Mouse (Mus musculus) hindbrain, embryonic 12.5 days (tissue): Measurements from ENCODE around the gene Mdc1. TPM values are rescaled to one million over a fixed set of nuclear protein-coding genes. Genes with fewer than 3 reads are reported as not detected.

ENCODE experiments used
- ATAC-seq: fragments of 200-750 bp; cut with Nextera tagmentation; 2 replicates; pipeline ENCODE4 v1.8.0; 2017; ENCODE audit warnings: moderate TSS enrichment; ENCODE audit not compliant: low FRiP score
- H3K27ac ChIP-seq: fragments of 300-500 bp; sonication (generic); 2 replicates; pipeline ENCODE4 v1.5.1; 2016; ENCODE audit warnings: mild to moderate bottlenecking
- H3K27me3 ChIP-seq: fragments of 300-500 bp; sonication (generic); 2 replicates; pipeline ENCODE4 v1.6.1; 2016; ENCODE audit warnings: mild to moderate bottlenecking
- H3K36me3 ChIP-seq: fragments of 300-500 bp; sonication (generic); 2 replicates; pipeline ENCODE4 v1.6.1; 2016; ENCODE audit warnings: mild to moderate bottlenecking
- H3K4me1 ChIP-seq: fragments of 300-500 bp; sonication (generic); 2 replicates; pipeline ENCODE4 v1.6.1; 2016
- H3K4me2 ChIP-seq: fragments of 300-500 bp; sonication (generic); replicated peaks from 2 replicates; pipeline ENCODE4 v1.6.1; 2016; ENCODE audit warnings: mild to moderate bottlenecking
- H3K4me3 ChIP-seq: fragments of 300-500 bp; sonication (generic); 2 replicates; pipeline ENCODE4 v1.5.1; 2016; ENCODE audit warnings: mild to moderate bottlenecking
- H3K9ac ChIP-seq: fragments of 300-500 bp; sonication (generic); 2 replicates; pipeline ENCODE4 v1.6.1; 2016; ENCODE audit warnings: mild to moderate bottlenecking, moderate library complexity
- H3K9me3 ChIP-seq: fragments of 300-500 bp; sonication (generic); replicated peaks from 2 replicates; pipeline ENCODE4 v1.6.1; 2016; ENCODE audit warnings: mild to moderate bottlenecking
- WGBS: fragments of 180-500 bp; shearing (Covaris S2); methylation state at CpG from one replicate; pipeline ENCODE4 v1.1.7; 2016; 5-methylcytosine and 5-hydroxymethylcytosine counted together
- polyA plus RNA-seq: library from polyadenylated mRNA; unstranded; fragments of >200 nt; fragmentation: Nextera tagmentation; extraction: Ambion mirVana; gene quantifications from 2 replicates; pipeline ENCODE4 v1.2.1, GENCODE M21; 2016

The Mdc1 gene
- polyA plus RNA-seq, 1 experiment from 2014 or later: 14.4 TPM

DNA sequence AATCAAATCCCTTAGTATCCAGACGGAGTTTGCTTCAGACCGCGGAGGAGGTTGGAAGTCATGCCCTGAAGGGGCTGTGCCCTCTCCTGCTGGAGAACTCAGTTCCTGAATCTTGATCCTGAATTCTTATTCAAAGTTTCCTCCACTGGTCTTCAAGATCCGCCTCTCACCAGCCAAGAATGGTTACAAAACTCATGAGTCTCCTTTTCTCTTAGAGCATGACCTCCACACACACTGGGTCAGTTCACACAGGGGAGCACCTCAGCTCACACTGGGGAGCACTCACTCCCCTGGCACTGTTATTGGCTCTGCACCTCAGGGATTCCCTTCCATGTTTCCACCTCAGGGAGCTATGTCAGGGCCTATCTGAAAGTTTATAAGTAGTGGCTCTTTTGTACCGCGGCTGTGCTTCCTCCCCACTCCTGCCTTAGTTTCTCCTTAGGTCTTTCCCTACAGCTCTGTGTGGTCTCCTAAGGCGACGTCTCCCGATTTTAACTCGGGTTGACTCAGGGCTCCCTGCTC lies 23.6 kb downstream of the Mdc1 start:
- H3K4me2 ChIP-seq: peak overlapping the region; percentile 99
- H3K4me1 ChIP-seq: peaks cover 44% of the 10 kb centered on the region
- H3K36me3 ChIP-seq: no peaks in the 10 kb centered on the region
- H3K9me3 ChIP-seq: no peaks in the 10 kb centered on the region
- ATAC-seq: no peak
- peak overlapping the region; percentile 75 for H3K4me3 ChIP-seq
- peak overlapping the region; percentile 94 for H3K27ac ChIP-seq
- no peaks in the 10 kb centered on the region for H3K27me3 ChIP-seq
- peak overlapping the region; percentile 85 for H3K9ac ChIP-seq
- WGBS: 17% methylated on average over 10 of the region's 10 CpGs

DNA sequence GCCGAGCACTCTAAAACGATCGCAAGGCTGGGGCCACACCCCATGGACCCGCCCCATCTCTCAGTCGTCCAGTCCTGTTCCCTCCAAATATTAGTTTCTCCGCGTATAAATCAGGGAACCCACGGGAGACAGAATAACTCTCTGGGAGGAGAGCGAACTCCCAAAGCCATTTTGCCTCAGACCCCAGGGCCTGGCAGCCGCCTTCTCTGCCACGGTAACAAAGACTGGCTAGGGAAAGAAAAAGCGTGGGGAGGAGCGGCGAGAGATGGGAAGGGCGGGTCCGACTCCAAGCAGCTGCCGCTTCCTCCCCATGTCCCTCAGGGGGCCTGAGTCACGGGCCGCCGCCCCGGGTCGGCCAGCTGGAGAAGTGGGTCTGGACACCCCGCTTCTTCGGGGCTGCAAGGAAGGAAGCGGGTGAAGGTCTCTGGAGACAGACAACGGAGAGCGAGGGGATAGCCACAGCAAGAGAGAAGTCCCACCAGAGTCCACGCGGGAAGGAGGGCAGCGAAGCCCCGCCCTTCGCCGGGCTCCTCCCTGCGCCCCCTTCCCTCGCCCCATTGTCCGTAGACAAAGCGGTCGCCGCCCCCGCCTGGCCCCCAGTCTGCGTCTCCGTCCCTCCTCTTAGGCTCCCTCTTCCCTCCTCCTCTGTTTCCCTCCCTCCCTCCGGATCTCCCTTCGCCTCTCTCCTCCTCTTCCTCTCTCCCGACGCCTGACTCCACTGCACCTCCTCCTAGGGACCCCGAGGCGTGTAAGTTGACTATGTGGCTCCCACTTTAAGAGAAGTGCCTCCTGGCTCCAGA lies 24.4 kb downstream of the Mdc1 start, which contains the start of gene Ppp1r18:
Gene Ppp1r18 (plus strand): TSS at position 113 of the 800 bp plus-strand sequence.
- Histone ChIP-seq H3K4me3 (peak within 1 kb of the TSS; percentile 75), H3K4me2 (peak within 1 kb of the TSS; percentile 99), H3K36me3 (peaks cover 4% of the 10 kb centered on the region; the same call in 1 of the 2 replicates), H3K4me1 (peaks cover 52% of the 10 kb centered on the region), H3K9ac (peak within 1 kb of the TSS; percentile 85), H3K9me3 (no peaks in the 10 kb centered on the region), H3K27ac (peak within 1 kb of the TSS; percentile 94), H3K27me3 (no peaks in the 10 kb centered on the region)
- peak; percentile 68 for ATAC-seq
- under 1% methylated on average over 37 of the region's 48 CpGs for WGBS

DNA sequence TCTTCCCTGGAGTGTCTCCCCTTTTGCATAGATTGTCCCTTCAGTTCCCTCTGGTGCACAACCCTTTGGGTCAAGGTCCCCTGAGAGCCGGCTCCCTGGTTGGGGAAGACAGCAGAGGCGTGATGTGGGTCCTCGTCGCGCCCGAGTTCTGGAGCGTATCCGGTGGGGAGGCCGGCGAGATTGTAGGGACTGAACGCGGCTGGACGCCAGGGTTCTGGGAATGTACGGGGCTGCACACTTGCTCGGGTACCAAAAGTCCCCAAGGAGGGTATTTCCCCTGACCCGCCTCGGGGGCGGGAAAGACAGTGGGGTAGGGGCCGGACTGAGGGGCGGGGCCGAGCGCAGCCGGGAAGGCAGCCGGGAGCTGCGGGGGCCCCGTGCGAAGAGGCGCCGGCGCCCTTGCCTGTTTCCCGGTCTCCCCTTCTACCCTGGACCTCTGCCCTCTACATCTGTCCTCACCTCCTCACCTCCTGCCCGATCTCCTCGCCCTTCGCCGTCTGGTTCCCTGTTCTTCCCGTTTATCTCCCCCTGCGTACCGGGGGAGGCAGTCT lies 25.0 kb downstream of the Mdc1 start:
- Histone ChIP-seq H3K9ac (peak overlapping the region; percentile 85), H3K27ac (peak overlapping the region; percentile 94), H3K9me3 (peaks cover 5% of the 10 kb centered on the region; the same call in 1 of the 2 replicates), H3K4me3 (peak overlapping the region; percentile 75), H3K36me3 (peaks cover 11% of the 10 kb centered on the region), H3K27me3 (no peaks in the 10 kb centered on the region), H3K4me1 (peaks cover 55% of the 10 kb centered on the region), H3K4me2 (peak overlapping the region; percentile 99)
- peak; percentile 47 for ATAC-seq
- WGBS: under 1% methylated on average over 38 of the region's 38 CpGs

DNA sequence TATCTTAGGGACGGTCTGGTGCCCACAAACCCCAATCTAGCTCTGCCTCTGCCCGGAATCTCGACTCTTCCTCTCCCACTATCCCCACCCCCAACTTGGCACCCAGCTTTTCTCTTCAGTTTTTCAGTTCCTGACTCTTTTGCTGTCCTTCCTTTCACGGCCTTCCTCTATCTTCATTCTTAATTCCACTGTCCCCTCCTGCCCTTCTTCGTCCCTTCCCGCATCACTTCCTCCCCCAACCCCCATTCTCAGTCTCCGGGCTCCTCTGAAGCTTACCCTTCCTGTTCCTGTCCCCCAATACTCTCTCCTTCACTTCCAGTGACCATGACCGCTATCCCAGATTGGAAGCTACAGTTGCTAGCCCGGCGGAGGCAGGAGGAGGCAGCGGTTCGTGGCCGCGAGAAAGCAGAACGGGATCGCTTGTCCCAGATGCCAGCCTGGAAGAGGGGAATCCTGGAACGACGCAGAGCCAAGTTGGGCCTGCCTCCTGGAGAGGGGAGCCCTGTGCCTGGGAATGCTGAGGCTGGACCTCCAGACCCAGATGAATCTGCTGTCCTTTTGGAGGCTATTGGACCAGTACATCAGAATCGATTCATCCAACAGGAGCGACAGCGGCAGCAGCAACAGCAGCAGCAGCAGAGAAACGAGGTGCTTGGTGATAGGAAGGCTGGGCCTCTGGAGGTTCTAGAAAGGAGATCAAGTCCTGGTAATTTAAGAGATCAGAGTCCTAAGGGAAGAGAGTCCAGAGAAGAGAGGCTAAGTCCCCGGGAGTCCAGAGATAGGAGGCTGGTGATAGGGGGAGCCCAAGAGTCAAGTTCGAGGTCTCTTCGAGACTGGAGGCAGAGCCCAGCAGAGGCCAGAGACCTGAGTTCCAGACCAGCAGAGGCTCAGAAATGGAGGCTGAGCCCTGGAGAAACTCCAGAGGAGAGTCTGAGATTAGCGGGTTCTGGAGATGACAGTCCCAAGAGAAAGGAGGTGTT lies 25.9 kb downstream of the Mdc1 start:
- peak overlapping the region; percentile 99 for H3K4me2 ChIP-seq
- peak overlapping the region; percentile 85 for H3K9ac ChIP-seq
- H3K4me3 ChIP-seq: peak overlapping the region; percentile 75
- H3K4me1 ChIP-seq: peaks cover 55% of the 10 kb centered on the region
- 10% methylated on average over 26 of the region's 26 CpGs for WGBS
- no peak for ATAC-seq
- H3K9me3 ChIP-seq: peaks cover 6% of the 10 kb centered on the region; the same call in 1 of the 2 replicates
- H3K27me3 ChIP-seq: no peaks in the 10 kb centered on the region
- peak overlapping the region; percentile 94 for H3K27ac ChIP-seq
- peaks cover 14% of the 10 kb centered on the region for H3K36me3 ChIP-seq

DNA sequence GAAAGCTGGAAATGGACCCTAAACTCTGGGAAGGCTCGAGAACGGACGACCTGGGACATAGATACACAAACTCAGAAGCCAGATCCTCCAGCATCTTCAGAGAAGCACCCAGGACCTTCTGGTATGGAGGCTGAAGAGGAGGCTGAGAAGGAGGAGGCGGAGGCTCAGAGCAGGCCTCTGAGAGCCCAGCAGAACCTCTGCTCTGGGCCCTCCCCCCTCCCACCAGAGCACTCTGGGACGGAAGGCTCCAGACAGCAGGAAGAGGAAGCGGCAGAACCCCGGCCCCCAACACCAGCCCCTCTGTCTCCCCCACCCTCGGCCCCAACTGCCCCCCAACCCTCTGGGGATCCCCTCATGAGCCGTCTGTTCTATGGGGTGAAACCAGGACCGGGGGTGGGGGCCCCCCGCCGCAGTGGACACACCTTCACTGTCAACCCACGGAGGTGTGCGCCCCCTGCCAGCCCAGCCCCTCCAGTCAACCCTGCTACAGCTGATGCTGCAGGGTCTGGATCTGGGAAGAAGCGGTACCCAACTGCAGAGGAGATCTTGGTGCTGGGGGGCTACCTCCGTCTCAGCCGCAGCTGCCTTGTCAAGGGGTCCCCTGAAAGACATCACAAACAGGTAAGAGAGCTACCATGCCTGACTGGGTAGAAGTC lies 27.0 kb downstream of the Mdc1 start:
- peaks cover 6% of the 10 kb centered on the region; the same call in 1 of the 2 replicates for H3K9me3 ChIP-seq
- ATAC-seq: no peak
- H3K4me1 ChIP-seq: peaks cover 65% of the 10 kb centered on the region
- peak overlapping the region; percentile 99 for H3K4me2 ChIP-seq
- no peaks in the 10 kb centered on the region for H3K27me3 ChIP-seq
- WGBS: 31% methylated on average over 17 of the region's 17 CpGs
- peaks cover 14% of the 10 kb centered on the region for H3K36me3 ChIP-seq
- peak overlapping the region; percentile 85 for H3K9ac ChIP-seq
- peak overlapping the region; percentile 75 for H3K4me3 ChIP-seq
- peak overlapping the region; percentile 60 for H3K27ac ChIP-seq

DNA sequence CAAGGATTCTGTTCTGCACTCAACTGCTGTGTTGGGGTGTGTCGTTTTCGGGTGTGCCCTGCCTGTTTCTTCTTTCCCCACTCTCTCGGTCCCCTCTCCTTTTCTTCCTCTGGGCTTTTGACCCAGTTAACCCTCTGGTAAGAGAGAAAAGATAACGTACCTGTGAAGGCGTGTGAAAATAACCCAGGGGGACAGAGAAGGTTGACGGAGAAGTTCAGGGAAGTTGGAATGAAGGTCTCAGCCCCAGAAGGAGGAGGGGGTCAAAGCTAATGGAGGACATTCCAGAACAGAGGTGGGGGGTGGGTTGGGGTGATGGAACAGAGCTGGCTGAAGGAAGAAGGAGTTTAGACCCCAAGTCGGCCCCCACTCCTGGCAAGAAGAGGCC lies 27.6 kb downstream of the Mdc1 start:
- ATAC-seq: no peak
- H3K9me3 ChIP-seq: peaks cover 6% of the 10 kb centered on the region; the same call in 1 of the 2 replicates
- H3K4me2 ChIP-seq: peak overlapping the region; percentile 99
- H3K4me1 ChIP-seq: peaks cover 70% of the 10 kb centered on the region
- H3K27ac ChIP-seq: peak overlapping the region; percentile 73
- peak overlapping the region; percentile 75 for H3K4me3 ChIP-seq
- peak overlapping the region; percentile 85 for H3K9ac ChIP-seq
- H3K27me3 ChIP-seq: no peaks in the 10 kb centered on the region
- H3K36me3 ChIP-seq: peaks cover 15% of the 10 kb centered on the region
- 1% methylated on average over 7 of the region's 7 CpGs for WGBS

DNA sequence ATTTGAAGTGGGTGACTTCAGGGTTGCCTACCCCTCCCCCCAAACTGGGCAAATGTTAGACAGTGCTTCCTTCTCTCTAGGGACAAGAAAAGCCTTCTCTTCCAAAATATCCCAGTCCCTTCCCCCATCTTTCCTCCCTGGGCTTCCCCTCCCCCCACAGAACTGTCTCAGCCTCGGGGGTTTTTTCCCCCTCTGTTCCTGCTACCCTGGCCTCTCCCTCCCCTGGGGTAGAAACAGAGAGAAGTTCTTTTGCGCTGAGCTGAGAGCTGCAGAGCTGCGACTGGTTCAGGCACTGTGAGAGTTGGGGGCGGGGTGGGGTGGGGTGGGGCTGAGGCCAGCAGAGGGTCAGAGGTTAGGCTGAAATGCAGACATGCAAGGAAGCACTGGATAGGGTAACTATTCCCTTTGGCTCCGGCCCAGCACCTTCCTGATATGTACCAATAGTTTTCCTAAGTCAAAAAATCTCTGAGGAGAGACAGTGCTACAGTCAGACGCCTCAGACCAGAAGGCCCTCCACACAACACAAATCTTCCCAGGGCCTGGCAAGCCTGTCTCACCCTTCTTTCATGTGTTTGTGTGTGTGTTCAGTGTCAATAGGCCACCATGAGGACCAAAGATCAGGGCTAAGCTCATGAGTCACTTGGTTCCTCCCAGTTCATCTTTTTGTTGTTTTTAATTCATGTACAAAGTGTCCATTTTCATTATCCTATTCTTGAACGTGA lies 28.2 kb downstream of the Mdc1 start:
- Histone ChIP-seq H3K27ac (peak overlapping the region; percentile 73), H3K4me2 (peak overlapping the region; percentile 99), H3K9me3 (peaks cover 6% of the 10 kb centered on the region; the same call in 1 of the 2 replicates), H3K36me3 (peaks cover 20% of the 10 kb centered on the region), H3K27me3 (no peaks in the 10 kb centered on the region), H3K4me3 (peak overlapping the region; percentile 75), H3K4me1 (peaks cover 68% of the 10 kb centered on the region), H3K9ac (peak overlapping the region; percentile 85)
- ATAC-seq: no peak
- WGBS: 2% methylated on average over 7 of the region's 7 CpGs

DNA sequence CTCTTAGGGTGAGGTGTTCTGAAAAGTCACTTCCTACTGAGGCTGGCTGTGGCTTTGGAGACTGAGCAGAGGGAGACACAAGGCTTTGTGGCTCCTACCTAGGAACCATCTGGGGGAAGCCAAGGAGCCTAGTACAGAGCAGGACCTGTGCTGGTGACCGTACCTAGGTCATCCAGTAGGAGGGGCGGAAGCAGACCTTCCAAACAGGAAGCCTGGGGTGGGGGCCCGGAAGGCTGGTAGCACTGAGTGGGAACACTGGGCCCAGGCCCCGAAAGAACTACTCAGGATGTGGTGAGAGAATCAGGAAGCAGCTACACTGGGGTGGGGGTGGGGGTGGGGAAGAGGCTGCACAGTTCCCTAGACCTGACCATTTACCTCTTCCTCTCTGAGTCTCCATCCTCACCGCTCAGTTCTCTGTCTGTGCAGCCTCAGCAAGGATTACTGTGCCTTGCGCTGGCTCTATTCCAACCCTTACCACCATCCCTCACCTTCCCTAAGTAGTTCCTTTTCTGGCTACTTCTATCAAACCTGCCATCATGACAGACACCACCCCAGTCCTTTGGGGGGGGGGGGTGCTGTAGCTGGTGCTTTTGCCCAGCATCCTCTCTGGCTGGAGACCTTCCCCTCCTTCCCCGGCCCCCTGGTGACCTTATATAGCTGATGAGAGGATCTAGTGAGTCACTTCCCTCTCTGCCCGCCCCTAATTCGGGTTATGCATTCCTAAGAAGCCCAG lies 29.0 kb downstream of the Mdc1 start:
- H3K27ac ChIP-seq: peak overlapping the region; percentile 73
- peaks cover 61% of the 10 kb centered on the region for H3K4me1 ChIP-seq
- 66% methylated on average over 9 of the region's 9 CpGs for WGBS

DNA sequence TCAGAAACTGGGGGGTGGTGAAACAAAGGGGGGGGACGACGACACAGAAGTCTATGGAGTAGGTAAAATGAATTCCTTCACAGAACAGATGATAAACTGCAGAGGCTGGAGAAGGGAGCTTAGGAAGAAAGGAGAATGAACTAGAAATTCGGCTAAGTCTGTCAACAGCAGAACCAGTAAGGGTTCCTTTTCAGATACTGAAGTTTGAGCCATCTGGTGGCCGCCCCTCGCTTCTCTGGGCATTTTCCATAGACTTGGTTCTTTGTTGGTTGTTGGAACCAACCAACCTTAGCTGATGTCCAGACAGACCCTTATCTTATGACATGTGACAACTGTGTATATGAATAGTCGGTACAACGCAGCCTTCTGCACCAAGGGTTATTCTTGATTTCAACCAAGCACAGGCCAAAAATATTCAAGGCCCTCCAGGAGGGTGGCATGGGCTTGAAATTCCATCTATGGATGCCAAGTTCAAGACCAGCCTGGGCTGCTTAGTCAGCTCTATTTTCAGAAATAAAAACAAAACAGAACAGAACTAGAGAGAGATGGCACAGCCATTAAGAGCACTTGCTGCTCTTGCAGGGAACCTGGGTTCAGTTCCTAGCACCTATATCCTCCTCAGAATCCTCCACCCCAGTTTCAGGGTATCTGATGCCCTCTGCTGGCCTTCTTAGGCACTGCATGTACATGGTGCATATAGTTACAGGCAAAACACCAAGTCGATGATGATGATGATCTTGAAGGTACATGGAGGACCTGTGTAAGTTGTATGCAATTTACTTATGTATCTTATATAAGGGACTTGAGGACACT lies 29.8 kb downstream of the Mdc1 start:
- 88% methylated on average over 8 of the region's 8 CpGs for WGBS
- H3K9ac ChIP-seq: no peak overlapping the region
- H3K4me3 ChIP-seq: peak overlapping the region; percentile 75
- peak overlapping the region; percentile 99 for H3K4me2 ChIP-seq
- H3K9me3 ChIP-seq: peaks cover 6% of the 10 kb centered on the region; the same call in 1 of the 2 replicates
- H3K4me1 ChIP-seq: peaks cover 61% of the 10 kb centered on the region
- ATAC-seq: no peak
- no peaks in the 10 kb centered on the region for H3K27me3 ChIP-seq
- H3K36me3 ChIP-seq: peaks cover 33% of the 10 kb centered on the region
- peak overlapping the region; percentile 73; the same call in 1 of the 2 replicates for H3K27ac ChIP-seq

More for the DNA sequence above, 29.0 kb downstream of the Mdc1 start:
- H3K27me3 ChIP-seq: no peaks in the 10 kb centered on the region
- peak overlapping the region; percentile 85 for H3K9ac ChIP-seq
- ATAC-seq: no peak
- H3K4me2 ChIP-seq: peak overlapping the region; percentile 99
- peaks cover 28% of the 10 kb centered on the region for H3K36me3 ChIP-seq
- H3K9me3 ChIP-seq: peaks cover 6% of the 10 kb centered on the region; the same call in 1 of the 2 replicates
- peak overlapping the region; percentile 75 for H3K4me3 ChIP-seq
